Mouse (Mus musculus): Measurements from ENCODE around the gene Pepd. TPM values are rescaled to one million over a fixed set of nuclear protein-coding genes. Genes with fewer than 3 reads are reported as not detected.
A peak's percentile ranks its signal among the peaks of the same experiment; 100 is the strongest.

Pepd gene
- total RNA-seq, 2 experiments from 2014 or later: 24.1 to 24.3 TPM

DNA sequence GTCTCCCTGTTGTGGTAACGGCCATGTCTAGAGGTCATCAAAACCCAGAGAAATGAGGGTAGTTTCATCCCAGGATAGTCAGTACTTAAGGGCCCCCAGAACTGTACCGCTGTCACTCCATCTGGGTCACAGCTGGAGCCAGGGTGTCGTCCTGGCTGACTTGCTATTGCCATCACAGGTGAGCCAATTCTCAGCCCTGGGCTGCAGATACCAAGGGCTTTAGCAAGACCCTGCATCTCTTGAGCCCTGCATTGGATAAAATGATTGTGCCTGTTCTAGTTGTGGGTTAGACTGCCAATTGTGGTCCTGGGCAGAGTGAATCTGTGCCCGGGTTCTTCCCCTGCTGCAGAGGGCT lies 114.1 kb downstream of the Pepd start:
- Histone ChIP-seq H3K27ac (peak overlapping the region; percentile 25; the same call in 1 of the 2 replicates), H3K4me3 (no peak overlapping the region)
- intact Hi-C loops (cut with DNase I): loop anchor here (1.0 to 5.0 kb wide), 3 partner anchors 92 to 236 kb away; no protein-coding TSS in a partner anchor
- DNase-seq: no peak
- no peak for TF ChIP-seq CTCF (IDR thresholded peaks at IDR 0.05)

DNA sequence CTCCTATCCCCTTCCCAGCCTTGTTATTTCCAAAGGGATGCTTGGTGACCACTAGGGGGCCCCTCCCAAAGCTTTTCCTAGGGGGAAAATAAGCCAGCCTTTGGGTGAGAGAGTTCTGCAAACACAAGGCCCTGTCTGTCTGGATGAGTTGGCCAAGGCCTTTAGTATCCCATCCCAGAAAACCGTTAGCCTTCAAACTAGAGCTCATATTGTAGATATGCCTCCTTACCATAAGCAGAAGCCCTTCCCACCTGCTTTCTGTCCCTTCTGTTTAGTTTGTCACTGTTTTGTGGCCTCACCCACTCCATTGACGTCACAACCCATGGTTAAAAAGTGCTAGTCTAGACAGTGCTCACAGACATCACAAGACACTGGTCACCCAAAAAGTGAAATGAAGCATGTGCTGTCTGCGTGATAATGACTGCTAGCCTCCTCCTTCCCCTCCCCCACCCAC lies 114.7 kb downstream of the Pepd start:
- peak; percentile 74 for TF ChIP-seq CTCF (IDR thresholded peaks at IDR 0.05)
- H3K27ac ChIP-seq: peak overlapping the region; percentile 0; the same call in 1 of the 2 replicates
- intact Hi-C loops (cut with DNase I): loop anchor here (1.0 to 5.0 kb wide), 3 partner anchors 91 to 235 kb away; no protein-coding TSS in a partner anchor
- no peak overlapping the region for H3K4me3 ChIP-seq
- DNase-seq: peak; percentile 65

DNA sequence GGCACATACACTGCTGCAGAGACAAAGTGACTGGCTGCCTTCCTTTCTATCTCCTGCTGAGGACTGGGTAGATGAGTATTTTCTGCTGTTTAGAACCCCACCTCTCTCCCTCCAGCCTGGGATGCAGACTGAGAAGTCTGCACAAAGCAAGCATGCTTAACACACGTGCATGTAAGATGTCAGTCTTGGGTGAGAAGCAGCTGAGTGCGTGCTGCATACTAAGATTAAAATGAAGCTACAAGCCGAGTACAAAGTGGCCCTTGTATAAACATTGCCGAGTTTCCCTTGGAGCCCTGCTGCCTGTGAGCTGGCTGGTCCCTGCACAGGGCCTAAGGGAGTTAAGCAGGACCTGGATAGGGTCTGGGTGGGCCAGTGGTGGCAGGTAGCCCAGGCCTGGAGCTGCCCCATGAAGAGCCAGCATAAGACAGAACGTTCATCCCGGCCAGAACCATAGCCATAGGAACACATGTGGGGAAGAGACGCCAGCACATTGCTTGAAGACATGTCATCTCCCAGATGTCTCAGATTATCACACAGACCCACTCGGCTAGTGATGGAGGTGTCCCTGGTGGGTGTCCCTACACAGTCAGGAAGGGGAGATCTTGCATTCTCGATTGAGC lies 115.7 kb downstream of the Pepd start:
- intact Hi-C loops (cut with DNase I): loop anchor here (2.0 to 5.0 kb wide), 2 partner anchors 59 to 234 kb away; no protein-coding TSS in a partner anchor
- DNase-seq: peak; percentile 32
- TF ChIP-seq CTCF (IDR thresholded peaks at IDR 0.05): no peak
- Histone ChIP-seq H3K27ac (peak overlapping the region; percentile 53; the same call in 1 of the 2 replicates), H3K4me3 (no peak overlapping the region)

DNA sequence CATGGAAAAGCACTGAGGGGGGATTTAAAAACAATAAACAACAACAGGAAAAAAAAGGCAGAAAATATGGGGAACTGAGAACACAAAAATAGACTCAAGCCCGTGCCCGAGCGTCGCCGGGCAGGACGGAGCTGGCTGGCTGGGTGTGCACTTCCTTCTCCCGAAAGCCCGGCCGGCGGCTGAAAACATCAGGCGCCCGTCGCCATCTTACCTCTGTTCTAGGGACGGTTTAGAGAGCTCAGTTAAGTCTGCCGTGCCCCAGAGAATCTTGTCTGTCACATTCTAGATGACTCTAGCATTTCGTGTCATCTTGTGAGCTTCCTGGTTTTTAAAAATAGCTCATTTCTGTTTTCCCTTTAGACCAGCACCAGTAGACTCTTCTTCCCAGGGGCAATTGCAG lies 116.4 kb downstream of the Pepd start:
- TF ChIP-seq CTCF (IDR thresholded peaks at IDR 0.05): no peak
- peak; percentile 36 for DNase-seq
- intact Hi-C loops (cut with DNase I): loop anchor here (2.0 to 5.0 kb wide), 2 partner anchors 58 to 234 kb away; no protein-coding TSS in a partner anchor
- peak overlapping the region; percentile 53 for H3K27ac ChIP-seq
- no peak overlapping the region for H3K4me3 ChIP-seq

DNA sequence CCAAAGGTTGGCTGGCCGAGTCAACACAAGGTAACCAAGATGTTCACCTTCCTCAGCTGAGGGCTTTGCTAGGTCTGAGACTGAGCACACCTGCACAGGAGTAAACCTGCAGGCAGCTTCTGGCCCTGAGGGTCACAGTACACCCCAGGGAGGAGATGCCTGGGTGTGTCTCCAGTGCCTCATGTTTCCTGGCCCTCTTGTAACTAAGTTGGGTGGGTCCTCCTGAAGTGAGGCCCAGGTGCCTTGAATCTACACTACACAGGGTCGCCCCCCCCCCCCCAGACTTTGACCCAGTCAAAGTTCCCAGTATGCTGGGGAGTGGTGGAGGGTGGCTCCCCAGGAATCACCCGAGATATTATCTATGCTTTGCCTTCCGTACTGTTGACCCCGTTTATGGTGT lies 117.0 kb downstream of the Pepd start:
- Histone ChIP-seq H3K4me3 (no peak overlapping the region), H3K27ac (peak overlapping the region; percentile 53)
- peak; percentile 9 for DNase-seq
- intact Hi-C loops (cut with DNase I): loop anchor here (2.0 to 5.0 kb wide), 2 partner anchors 58 to 233 kb away; no protein-coding TSS in a partner anchor
- TF ChIP-seq CTCF (IDR thresholded peaks at IDR 0.05): no peak

DNA sequence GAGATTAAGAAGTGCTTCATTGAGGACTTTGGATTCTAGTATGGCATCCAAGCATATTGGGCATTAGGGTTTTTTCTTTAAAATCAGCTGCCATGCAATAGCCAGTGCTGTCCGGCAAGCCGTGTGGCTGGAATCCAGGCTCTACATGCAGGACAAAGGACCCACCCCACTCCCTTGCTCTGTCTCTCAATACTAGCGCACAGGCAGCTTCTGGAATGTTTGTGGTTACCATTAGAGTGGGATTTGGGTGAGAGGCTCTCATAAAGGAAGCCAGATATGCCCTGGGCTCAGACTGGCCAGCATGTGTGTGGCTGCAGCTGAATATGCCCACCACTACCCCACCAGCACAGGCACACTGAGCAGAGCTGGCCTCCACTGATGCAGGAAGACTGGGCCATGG lies 117.5 kb downstream of the Pepd start:
- Histone ChIP-seq H3K4me3 (no peak overlapping the region), H3K27ac (no peak overlapping the region)
- no peak for DNase-seq
- intact Hi-C loops (cut with DNase I): loop anchor here (2.0 to 5.0 kb wide), 2 partner anchors 57 to 233 kb away; no protein-coding TSS in a partner anchor
- TF ChIP-seq CTCF (IDR thresholded peaks at IDR 0.05): no peak

DNA sequence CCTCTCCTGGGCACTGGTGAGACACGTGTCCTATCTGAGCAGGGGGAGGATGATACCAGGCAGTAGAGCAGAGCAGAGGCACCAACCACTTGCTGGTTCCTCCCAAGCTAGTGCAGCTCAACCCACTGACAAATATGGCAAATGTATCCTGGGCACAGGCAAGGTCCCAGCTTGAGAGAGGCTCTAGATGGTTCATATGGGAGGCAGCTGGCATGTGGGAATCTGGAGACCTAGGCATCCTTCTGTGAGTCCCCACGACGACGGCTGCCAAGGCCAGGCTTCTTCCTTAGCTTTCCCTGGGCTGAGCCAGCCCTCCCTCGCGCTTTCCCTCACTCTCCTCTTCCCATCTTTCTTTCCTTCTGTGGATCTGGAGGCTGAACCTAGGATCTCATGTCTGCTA lies 118.4 kb downstream of the Pepd start:
- Histone ChIP-seq H3K27ac (no peak overlapping the region), H3K4me3 (no peak overlapping the region)
- no peak for TF ChIP-seq CTCF (IDR thresholded peaks at IDR 0.05)
- intact Hi-C loops (cut with DNase I): no loop called here
- DNase-seq: no peak

DNA sequence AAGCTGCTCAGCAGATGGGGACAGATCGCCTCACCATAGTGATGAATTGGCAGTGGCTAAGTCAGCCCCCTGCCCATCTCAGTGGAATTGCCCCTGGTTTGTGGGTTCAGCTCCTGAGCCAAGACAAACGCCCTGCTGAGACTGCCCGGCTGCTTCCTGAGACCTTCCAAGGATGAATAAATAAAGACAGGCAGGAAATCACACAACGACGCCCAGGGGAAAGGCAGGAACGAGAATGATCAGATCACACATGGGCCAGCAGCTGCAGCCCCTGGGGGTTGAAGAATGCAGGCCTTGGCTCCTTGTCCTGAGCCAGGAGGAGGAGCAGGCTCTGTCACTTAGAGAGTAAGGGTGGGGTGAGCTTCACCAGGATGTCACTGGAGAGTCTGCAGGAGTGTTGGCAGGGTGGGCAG lies 123.0 kb downstream of the Pepd start:
- peak; percentile 64 for DNase-seq
- H3K27ac ChIP-seq: peak overlapping the region; percentile 70
- intact Hi-C loops (cut with DNase I): no loop called here
- H3K4me3 ChIP-seq: no peak overlapping the region
- no peak for TF ChIP-seq CTCF (IDR thresholded peaks at IDR 0.05)

DNA sequence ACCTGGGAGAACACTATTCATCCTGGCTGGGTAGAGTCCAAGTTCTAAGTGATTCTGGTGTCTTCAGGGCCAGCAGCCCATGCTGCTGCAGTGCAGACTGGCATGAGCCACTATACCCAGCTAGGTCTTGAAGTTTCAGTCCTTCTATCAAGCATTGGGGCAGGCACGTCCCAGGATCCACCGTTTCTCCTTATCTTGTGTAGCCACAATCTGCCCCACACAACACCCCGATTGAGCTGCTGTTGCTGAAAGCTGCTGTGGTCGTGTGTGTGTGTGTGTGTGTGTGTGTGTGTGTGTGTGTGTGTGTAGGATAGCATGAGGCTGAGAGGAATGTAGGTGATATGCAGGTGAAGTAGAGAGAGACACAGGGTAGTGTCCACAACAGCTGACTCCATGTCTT lies 123.4 kb downstream of the Pepd start:
- no peak for TF ChIP-seq CTCF (IDR thresholded peaks at IDR 0.05)
- intact Hi-C loops (cut with DNase I): no loop called here
- Histone ChIP-seq H3K4me3 (no peak overlapping the region), H3K27ac (peak overlapping the region; percentile 70)
- no peak for DNase-seq

DNA sequence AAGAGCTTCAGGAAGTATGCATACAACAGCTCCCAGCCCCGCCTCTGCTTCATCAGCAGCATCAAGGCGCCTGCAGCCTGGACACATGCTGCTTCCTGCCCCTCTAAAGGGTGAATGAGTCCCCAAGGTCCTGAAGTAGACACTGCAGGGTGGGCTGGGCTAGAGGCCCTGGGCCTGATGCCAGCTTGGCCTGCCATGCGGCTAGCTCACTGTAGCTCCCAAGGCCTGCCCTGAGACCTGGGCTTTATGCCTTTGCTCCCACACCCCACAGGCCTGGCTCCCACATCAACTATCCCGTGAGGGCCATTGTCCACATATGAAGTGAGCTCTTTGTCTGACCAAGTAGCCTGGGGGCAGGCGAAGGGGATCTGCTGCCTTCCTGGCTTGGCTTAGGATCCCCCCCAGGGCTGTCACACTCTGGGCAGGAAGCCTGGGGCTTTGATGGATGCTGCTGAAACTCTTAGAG lies 124.1 kb downstream of the Pepd start:
- Histone ChIP-seq H3K27ac (peak overlapping the region; percentile 64), H3K4me3 (no peak overlapping the region)
- no peak for TF ChIP-seq CTCF (IDR thresholded peaks at IDR 0.05)
- DNase-seq: peak; percentile 72
- intact Hi-C loops (cut with DNase I): no loop called here

DNA sequence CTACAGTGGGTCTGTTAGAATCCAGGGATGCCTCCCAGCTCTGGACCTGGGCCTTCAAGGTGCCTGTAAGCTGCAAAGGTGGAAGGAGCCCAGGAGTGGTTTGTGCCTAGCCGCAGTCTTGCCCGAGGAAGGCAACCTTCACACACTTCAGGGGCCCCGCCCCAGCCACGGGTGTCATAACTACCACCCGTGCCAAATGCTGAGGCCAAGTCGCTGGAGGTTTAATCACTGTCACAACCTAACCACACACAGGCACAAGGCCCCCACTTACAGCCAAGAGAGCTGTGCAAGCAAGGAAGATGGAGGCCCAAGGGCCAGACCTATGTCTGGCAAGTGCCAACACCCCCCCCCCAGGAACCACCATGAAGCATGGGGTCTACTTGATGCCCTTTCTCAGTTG lies 125.2 kb downstream of the Pepd start:
- peak; percentile 66 for DNase-seq
- H3K4me3 ChIP-seq: no peak overlapping the region
- peak overlapping the region; percentile 64 for H3K27ac ChIP-seq
- no peak for TF ChIP-seq CTCF (IDR thresholded peaks at IDR 0.05)
- intact Hi-C loops (cut with DNase I): no loop called here

DNA sequence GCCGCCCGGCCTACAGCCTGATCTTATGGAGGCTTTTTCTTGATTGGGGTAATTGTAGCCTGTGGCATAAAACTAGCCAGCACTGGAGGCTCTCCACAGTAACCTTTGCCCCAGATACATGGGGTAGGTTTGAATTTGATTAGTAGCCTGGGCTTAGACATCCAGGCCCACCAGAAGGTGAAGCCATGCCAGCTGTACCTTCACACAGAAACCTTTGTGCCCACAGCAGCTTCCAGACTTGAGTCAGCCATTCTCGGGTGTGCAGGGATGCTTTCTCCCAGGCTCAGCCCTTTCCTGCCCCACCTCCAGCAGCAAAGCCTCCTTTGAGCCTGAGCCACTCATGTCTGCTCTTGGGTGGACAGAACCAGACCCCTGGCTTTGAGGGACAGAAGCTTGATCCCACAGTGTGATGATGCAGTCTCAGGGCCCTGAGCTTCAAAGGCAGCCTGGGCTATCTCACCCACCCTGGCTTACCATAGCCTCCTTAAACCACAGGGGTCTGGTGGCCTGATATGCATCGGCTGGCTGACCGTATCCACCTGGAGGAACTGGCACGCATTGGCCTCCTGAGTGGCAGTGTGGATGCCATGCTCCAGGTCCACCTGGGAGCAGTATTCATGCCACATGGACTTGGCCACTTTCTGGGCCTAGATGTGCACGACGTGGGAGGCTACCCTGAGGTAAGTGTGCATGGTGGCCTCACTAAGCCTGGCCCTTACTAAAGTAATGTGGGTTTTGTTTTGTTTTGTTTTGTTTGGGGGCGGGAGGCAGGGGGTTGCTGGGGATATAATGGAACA lies 128.2 kb downstream of the Pepd start:
- peak overlapping the region; percentile 86; the same call in 1 of the 2 replicates for H3K27ac ChIP-seq
- intact Hi-C loops (cut with DNase I): no loop called here
- peak; percentile 16 for DNase-seq
- TF ChIP-seq CTCF (IDR thresholded peaks at IDR 0.05): no peak
- H3K4me3 ChIP-seq: no peak overlapping the region
